Comparison of ENCODE assay signal across 9 mouse cellular contexts in genomic region chr7:112400175-112400574, GRCm38 (mm10). TPM values are rescaled to one million over a fixed set of nuclear protein-coding genes. Genes with fewer than 3 reads are reported as not detected.
A peak's percentile ranks its signal among the peaks of the same experiment; 100 is the strongest.
DNase-seq lines count a peak whose midpoint lies in the region; ATAC-seq and TF ChIP-seq lines count a peak whose summit lies in the region.
"Had no signal": no experiment of that assay in that cellular context is flagged by ENCODE, and none has a peak within 500 bp of the region (broad histone marks: within the 10 kb centered on the region; RNA-seq: fewer than 3 reads in every experiment).

No protein-coding gene starts in this region.

- no peak for TF ChIP-seq EP300 in liver, embryonic 14.5 days (IDR thresholded peaks at IDR 0.05; ENCODE audit: low read depth)

- no peaks in the 10 kb centered on the region for H3K36me3 ChIP-seq in E14TG2a.4 (ENCODE audit: insufficient read depth, low read length)
- no peaks in the 10 kb centered on the region for H3K36me3 ChIP-seq in liver, embryonic 14.5 days (replicated peaks; ENCODE audit: control insufficient read depth, insufficient read depth, low read depth)
- H3K36me3 ChIP-seq: heart, embryonic 15.5 days had no signal

- peak; percentile 87 for DNase-seq in adrenal gland, postnatal 14 days
- peak; percentile 80 for DNase-seq in embryo, embryonic 11.5 days (ENCODE audit: low read depth, low spot score)
- DNase-seq in gastrocnemius, postnatal 4 days (ENCODE audit: low spot score in 2 of 2): peak; percentile 64 to 79
- peak; percentile 85 for DNase-seq in kidney, adult 9 months
- peak in 1 of 3 experiments; percentile 14 for DNase-seq in liver, embryonic 14.5 days (ENCODE audit: low read depth in 3 of 3, low spot score in 3 of 3)
- peak; percentile 55 for DNase-seq in ovary, adult 18-20 months (ENCODE audit: low spot score)
- peak; percentile 81 for DNase-seq in thymus, postnatal 4 days

- peak; percentile 81 for TF ChIP-seq CTCF in E14TG2a.4 (conservative IDR thresholded peaks at IDR 0.05; ENCODE audit: low read length)
- TF ChIP-seq CTCF in liver, embryonic 14.5 days (IDR thresholded peaks at IDR 0.05; ENCODE audit: low read depth): peak; percentile 83

- H3K27ac ChIP-seq in liver, embryonic 14.5 days: no peak overlapping the region
- H3K27ac ChIP-seq: heart, embryonic 15.5 days had no signal

- no peaks in the 10 kb centered on the region for H3K9me3 ChIP-seq in E14TG2a.4 (ENCODE audit: low read length)
- H3K9me3 ChIP-seq in liver, embryonic 14.5 days (ENCODE audit: control insufficient read depth, low read length): no peaks in the 10 kb centered on the region
- H3K9me3 ChIP-seq: heart, embryonic 15.5 days had no signal

- H3K4me3 ChIP-seq in E14TG2a.4 (replicated peaks; ENCODE audit: low read length): no peak overlapping the region
- H3K4me3 ChIP-seq in liver, embryonic 14.5 days (ENCODE audit: insufficient read depth in 1 of 2, low read depth in 2 of 2, low read length in 2 of 2): no peak overlapping the region
- H3K4me3 ChIP-seq: heart, embryonic 15.5 days had no signal

- no peak overlapping the region for H3K9ac ChIP-seq in liver, embryonic 14.5 days (replicated peaks)
- H3K9ac ChIP-seq: heart, embryonic 15.5 days had no signal

- no peak for ATAC-seq in liver, embryonic 14.5 days (ENCODE audit: insufficient read depth)

- peaks cover 11% of the 10 kb centered on the region for H3K4me1 ChIP-seq in E14TG2a.4 (replicated peaks; ENCODE audit: low read depth, low read length)
- no peaks in the 10 kb centered on the region; a peak in 2 of 4 replicates for H3K4me1 ChIP-seq in liver, embryonic 14.5 days (replicated peaks; ENCODE audit: control insufficient read depth in 2 of 2, insufficient read depth in 2 of 2, low read length in 1 of 2)

- H3K27me3 ChIP-seq in E14TG2a.4 (ENCODE audit: insufficient read depth, low read length): peaks cover 11% of the 10 kb centered on the region
- H3K27me3 ChIP-seq in liver, embryonic 14.5 days (ENCODE audit: control insufficient read depth, insufficient read depth, low read length): no peaks in the 10 kb centered on the region
- H3K27me3 ChIP-seq: heart, embryonic 15.5 days had no signal

- H3K4me2 ChIP-seq in liver, embryonic 14.5 days (ENCODE audit: low read depth): no peak overlapping the region
- H3K4me2 ChIP-seq: heart, embryonic 15.5 days had no signal

- 29% methylated on average over 6 of the region's 6 CpGs for WGBS in liver, embryonic 14.5 days (ENCODE audit: insufficient replicate concordance)

RNA-seq across cellular contexts. Expression of gene Parva, which starts 27.1 kb away (rescaled TPM):
- 84.2 and 94.8 TPM in 2 replicates for total RNA-seq in adrenal gland, postnatal 14 days (2021)
- 10 to 100 TPM; 73.8 to 77.9 TPM for total RNA-seq in gastrocnemius, postnatal 4 days (2021)
- 3.2 and 3.6 TPM in 2 replicates for polyA plus RNA-seq in liver, embryonic 14.5 days (2012; rRNA removed)
- 4.7 and 5.3 TPM in 2 replicates for polyA plus RNA-seq in liver, embryonic 14.5 days (2014; fragmentation: Nextera tagmentation; extraction: Ambion mirVana)
